In the genomic region with DNA sequence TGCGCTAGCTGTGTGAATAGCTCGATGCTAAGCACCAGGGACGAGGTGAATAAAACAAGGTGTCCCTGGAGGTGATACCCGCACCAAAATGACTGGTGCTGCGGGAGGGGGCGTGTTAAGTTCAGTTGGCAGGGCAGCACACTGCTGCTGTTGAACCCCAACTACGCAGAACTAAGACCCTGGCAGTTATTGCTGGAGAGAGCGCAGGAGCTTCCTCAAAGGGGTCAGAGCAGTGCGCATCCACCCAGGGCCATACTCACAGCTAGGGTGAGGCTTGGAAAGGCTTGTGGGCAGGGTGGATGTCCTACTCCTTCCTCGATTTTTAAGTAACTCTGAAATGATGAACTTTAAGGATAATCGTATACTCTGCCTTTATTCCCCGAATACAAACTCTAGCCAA, we compare ENCODE assay signal across 8 mouse cellular contexts. TPM values are rescaled to one million over a fixed set of nuclear protein-coding genes. Genes with fewer than 3 reads are reported as not detected.
DNase-seq lines count a peak whose midpoint lies in the region; ATAC-seq and TF ChIP-seq lines count a peak whose summit lies in the region.

No protein-coding gene starts in this region.

- peaks cover 23% of the 10 kb centered on the region for H3K27me3 ChIP-seq in lung, embryonic 14.5 days (ENCODE audit: insufficient read depth, low read length)
- H3K27me3 ChIP-seq in embryonic facial prominence, embryonic 11.5 days (ENCODE audit: control insufficient read depth, insufficient read depth, low read length): no peaks in the 10 kb centered on the region; the same call in 1 of the 2 replicates
- peaks cover 11% of the 10 kb centered on the region for H3K27me3 ChIP-seq in intestine, embryonic 16.5 days (replicated peaks; ENCODE audit: control insufficient read depth, insufficient read depth, low read length)
- H3K27me3 ChIP-seq in neural tube, embryonic 13.5 days: peaks cover 22% of the 10 kb centered on the region

- peaks cover 8% of the 10 kb centered on the region; the same call in 1 of the 2 replicates for H3K36me3 ChIP-seq in lung, embryonic 14.5 days (ENCODE audit: insufficient read depth)
- no peaks in the 10 kb centered on the region for H3K36me3 ChIP-seq in embryonic facial prominence, embryonic 11.5 days (replicated peaks; ENCODE audit: control insufficient read depth, insufficient read depth, low read depth, low read length)
- no peaks in the 10 kb centered on the region for H3K36me3 ChIP-seq in intestine, embryonic 16.5 days (ENCODE audit: control insufficient read depth, insufficient read depth, low read length)
- peaks cover 11% of the 10 kb centered on the region for H3K36me3 ChIP-seq in neural tube, embryonic 13.5 days

- H3K27ac ChIP-seq in lung, embryonic 14.5 days (ENCODE audit: low read depth): no peak overlapping the region
- H3K27ac ChIP-seq in embryonic facial prominence, embryonic 11.5 days (replicated peaks; ENCODE audit: low read depth, low read length): no peak overlapping the region
- H3K27ac ChIP-seq in intestine, embryonic 16.5 days (ENCODE audit: low read length): 0 out of 2 replicates have a peak overlapping the region, but pooled peaks have one; percentile 15
- H3K27ac ChIP-seq in neural tube, embryonic 13.5 days (replicated peaks): no peak overlapping the region

- ATAC-seq in lung, embryonic 14.5 days (ENCODE audit: insufficient read depth): peak; percentile 36; the same call in 1 of the 2 replicates
- peak; percentile 1; the same call in 1 of the 2 replicates for ATAC-seq in embryonic facial prominence, embryonic 11.5 days (replicated peaks; ENCODE audit: insufficient number of reproducible peaks, low FRiP score, low TSS enrichment, low read depth)
- peak; percentile 47 for ATAC-seq in intestine, embryonic 16.5 days
- ATAC-seq in neural tube, embryonic 13.5 days (ENCODE audit: low read depth): peak; percentile 51

- peaks cover 12% of the 10 kb centered on the region for H3K4me1 ChIP-seq in lung, embryonic 14.5 days (ENCODE audit: insufficient read depth)
- peaks cover 4% of the 10 kb centered on the region; the same call in 1 of the 2 replicates for H3K4me1 ChIP-seq in embryonic facial prominence, embryonic 11.5 days (ENCODE audit: control insufficient read depth, insufficient read depth, low read length)
- peaks cover 14% of the 10 kb centered on the region for H3K4me1 ChIP-seq in intestine, embryonic 16.5 days (ENCODE audit: control insufficient read depth, insufficient read depth, low read length)
- peaks cover 29% of the 10 kb centered on the region for H3K4me1 ChIP-seq in neural tube, embryonic 13.5 days (replicated peaks)

- H3K4me2 ChIP-seq in lung, embryonic 14.5 days: peak overlapping the region; percentile 77
- H3K4me2 ChIP-seq in embryonic facial prominence, embryonic 11.5 days (ENCODE audit: low read depth, low read length): peak overlapping the region; percentile 77
- peak overlapping the region; percentile 83 for H3K4me2 ChIP-seq in intestine, embryonic 16.5 days (ENCODE audit: low read depth, low read length)
- H3K4me2 ChIP-seq in neural tube, embryonic 13.5 days: peak overlapping the region; percentile 82

- H3K9me3 ChIP-seq in lung, embryonic 14.5 days (ENCODE audit: low read depth, low read length): no peaks in the 10 kb centered on the region
- H3K9me3 ChIP-seq in embryonic facial prominence, embryonic 11.5 days (replicated peaks; ENCODE audit: control insufficient read depth, low read length): no peaks in the 10 kb centered on the region
- no peaks in the 10 kb centered on the region for H3K9me3 ChIP-seq in intestine, embryonic 16.5 days (ENCODE audit: control insufficient read depth, low read length)
- H3K9me3 ChIP-seq in neural tube, embryonic 13.5 days: no peaks in the 10 kb centered on the region

- peak overlapping the region; percentile 65 for H3K4me3 ChIP-seq in lung, embryonic 14.5 days (ENCODE audit: low read depth, low read length)
- H3K4me3 ChIP-seq in embryonic facial prominence, embryonic 11.5 days (ENCODE audit: low read depth, low read length): peak overlapping the region; percentile 62
- H3K4me3 ChIP-seq in intestine, embryonic 16.5 days (ENCODE audit: low read length): peak overlapping the region; percentile 80
- peak overlapping the region; percentile 50 for H3K4me3 ChIP-seq in neural tube, embryonic 13.5 days

- WGBS in lung, embryonic 14.5 days: 16% methylated on average over 12 of the region's 12 CpGs
- 21% methylated on average over 12 of the region's 12 CpGs for WGBS in embryonic facial prominence, embryonic 11.5 days
- WGBS in intestine, embryonic 16.5 days: 17% methylated on average over 12 of the region's 12 CpGs
- 21% methylated on average over 12 of the region's 12 CpGs for WGBS in neural tube, embryonic 13.5 days

- TF ChIP-seq CTCF in lung, embryonic 14.5 days (IDR thresholded peaks at IDR 0.05; ENCODE audit: low read depth): no peak

- peak overlapping the region; percentile 66 for H3K9ac ChIP-seq in lung, embryonic 14.5 days
- peak overlapping the region; percentile 73 for H3K9ac ChIP-seq in embryonic facial prominence, embryonic 11.5 days (replicated peaks; ENCODE audit: low read length)
- peak overlapping the region; percentile 86 for H3K9ac ChIP-seq in intestine, embryonic 16.5 days (ENCODE audit: low read depth, low read length)
- H3K9ac ChIP-seq in neural tube, embryonic 13.5 days: peak overlapping the region; percentile 70

- no peak for DNase-seq in lung, embryonic 14.5 days
- no peak for DNase-seq in lung, postnatal 14 days
- DNase-seq in embryonic facial prominence, embryonic 11.5 days (ENCODE audit: low spot score): no peak
- no peak for DNase-seq in gastrocnemius, postnatal 25 days
- DNase-seq in spleen, postnatal 14 days (ENCODE audit: low spot score in 2 of 2): no peak
- no peak for DNase-seq in lung, postnatal 4 days

RNA-seq across cellular contexts. Expression of a gene that starts 0.5 kb away (rescaled TPM):
- polyA plus RNA-seq in lung, embryonic 14.5 days (2014; fragmentation: Nextera tagmentation; extraction: Ambion mirVana): 11.2 and 11.5 TPM in 2 replicates
- polyA plus RNA-seq in embryonic facial prominence, embryonic 11.5 days (2014; fragmentation: Nextera tagmentation; extraction: Ambion mirVana): 9.6 and 11.7 TPM in 2 replicates
- polyA plus RNA-seq in intestine, embryonic 16.5 days (2015; fragmentation: Nextera tagmentation; extraction: Ambion mirVana): 30.3 and 32.5 TPM in 2 replicates
- 10.6 and 11.3 TPM in 2 replicates for polyA plus RNA-seq in neural tube, embryonic 13.5 days (2015; fragmentation: Nextera tagmentation; extraction: Ambion mirVana)
- total RNA-seq in gastrocnemius, postnatal 25 days (2021): 1 to 10 TPM; 5.3 to 6.4 TPM

RNA-seq across cellular contexts. Expression of a gene that starts 12.0 kb away (rescaled TPM):
- polyA plus RNA-seq in lung, embryonic 14.5 days (2014; fragmentation: Nextera tagmentation; extraction: Ambion mirVana): not detected in 2 replicates
- polyA plus RNA-seq in embryonic facial prominence, embryonic 11.5 days (2014; fragmentation: Nextera tagmentation; extraction: Ambion mirVana): 0.49 and 0.72 TPM in 2 replicates
- not detected in 2 replicates for polyA plus RNA-seq in intestine, embryonic 16.5 days (2015; fragmentation: Nextera tagmentation; extraction: Ambion mirVana)
- 0.43 and 0.49 TPM in 2 replicates for polyA plus RNA-seq in neural tube, embryonic 13.5 days (2015; fragmentation: Nextera tagmentation; extraction: Ambion mirVana)
- total RNA-seq in gastrocnemius, postnatal 25 days (2021): not detected

Comparison
In these comparisons a context has a peak if more than half of its experiments do, and no peak if none do; other contexts are left out.
1. ATAC-seq: peak in every context shown above with its lines; median percentile 51 in neural tube, embryonic 13.5 days; 47 in intestine, embryonic 16.5 days; 36 in lung, embryonic 14.5 days; 1 in embryonic facial prominence, embryonic 11.5 days.